Mouse (Mus musculus): ENCODE data around the gene Casc4. TPM values are rescaled to one million over a fixed set of nuclear protein-coding genes. Genes with fewer than 3 reads are reported as not detected.
A peak's percentile ranks its signal among the peaks of the same experiment; 100 is the strongest.

Casc4 gene
- polyA plus RNA-seq, 1 experiment from 2014 or later = 32.2 TPM

- peak; percentile 93 for ATAC-seq
- no peaks in the 10 kb centered on the region; the same call in 1 of the 2 replicates for H3K36me3 ChIP-seq (ENCODE audit: control insufficient read depth, insufficient read depth, low read length)
- whole genome bisulfite sequencing = under 1% methylated on average over 47 of the region's 47 CpGs
- H3K27me3 ChIP-seq (replicated peaks; ENCODE audit: control insufficient read depth, insufficient read depth, low read length) = no peaks in the 10 kb centered on the region
- peak overlapping the region; percentile 69 for H3K4me3 ChIP-seq (ENCODE audit: low read length)
- peaks cover 17% of the 10 kb centered on the region for H3K4me1 ChIP-seq (ENCODE audit: control insufficient read depth, insufficient read depth, low read depth, low read length)
- peak overlapping the region; percentile 85 for H3K27ac ChIP-seq (ENCODE audit: low read depth, low read length)
- peak overlapping the region; percentile 69 for H3K4me2 ChIP-seq (ENCODE audit: low read length)
- H3K9ac ChIP-seq (ENCODE audit: low read depth, low read length) = peak overlapping the region; percentile 83
- H3K9me3 ChIP-seq (ENCODE audit: control insufficient read depth, low read length) = no peaks in the 10 kb centered on the region
Measured at GRCm38 (mm10) chr2:121956224-121957018, 89.7 kb downstream of the Casc4 start.

- Histone ChIP-seq H3K27me3 (replicated peaks; ENCODE audit: control insufficient read depth, insufficient read depth, low read length) (no peaks in the 10 kb centered on the region), H3K27ac (ENCODE audit: low read depth, low read length) (no peak overlapping the region), H3K4me1 (ENCODE audit: control insufficient read depth, insufficient read depth, low read depth, low read length) (peaks cover 17% of the 10 kb centered on the region), H3K36me3 (ENCODE audit: control insufficient read depth, insufficient read depth, low read length) (peaks cover 3% of the 10 kb centered on the region; the same call in 1 of the 2 replicates), H3K9ac (ENCODE audit: low read depth, low read length) (peak overlapping the region; percentile 83), H3K4me3 (ENCODE audit: low read length) (peak overlapping the region; percentile 69), H3K4me2 (ENCODE audit: low read length) (peak overlapping the region; percentile 69), H3K9me3 (ENCODE audit: control insufficient read depth, low read length) (no peaks in the 10 kb centered on the region)
- 14% methylated on average over 8 of the region's 8 CpGs for WGBS
- no peak for ATAC-seq
Measured at GRCm38 (mm10) chr2:121957216-121957792, 90.5 kb downstream of the Casc4 start.

Other genes starting within 250 kb of the Casc4 start
- gene Frmd5, start 59.9 kb upstream of the Casc4 start, polyA plus RNA-seq (2015; fragmentation: Nextera tagmentation; extraction: Ambion mirVana) = 23.8 and 25.6 TPM in 2 replicates
- 29.0 and 30.1 TPM in 2 replicates for gene Ctdspl2, start 89.0 kb downstream of the Casc4 start, polyA plus RNA-seq (2015; fragmentation: Nextera tagmentation; extraction: Ambion mirVana)
- gene Mageb3, start 89.1 kb downstream of the Casc4 start, polyA plus RNA-seq (2015; fragmentation: Nextera tagmentation; extraction: Ambion mirVana) = 0.42 and 0.48 TPM in 2 replicates
- 9.6 and 11.5 TPM in 2 replicates for gene Eif3j1, start 161.6 kb downstream of the Casc4 start, polyA plus RNA-seq (2015; fragmentation: Nextera tagmentation; extraction: Ambion mirVana)